Mouse (Mus musculus): ENCODE measurements around the gene 1700049E17Rik2.
"Not testable (repeated sequence)": the region's sequence is repeated elsewhere in the genome, so short reads cannot be mapped to it uniquely, and the experiment has no call there.

Gene 1700049E17Rik2

GRCm38 (mm10) chr14:41572911-41573310 is at the start of gene 1700049E17Rik2:
1700049E17Rik2 (plus strand) TSS chr14:41573211.
- DNase-seq: not testable (repeated sequence)

GRCm38 (mm10) chr14:41524695-41525094 is 48.3 kb upstream of the 1700049E17Rik2 start:
- DNase-seq: not testable (repeated sequence)

DNA sequence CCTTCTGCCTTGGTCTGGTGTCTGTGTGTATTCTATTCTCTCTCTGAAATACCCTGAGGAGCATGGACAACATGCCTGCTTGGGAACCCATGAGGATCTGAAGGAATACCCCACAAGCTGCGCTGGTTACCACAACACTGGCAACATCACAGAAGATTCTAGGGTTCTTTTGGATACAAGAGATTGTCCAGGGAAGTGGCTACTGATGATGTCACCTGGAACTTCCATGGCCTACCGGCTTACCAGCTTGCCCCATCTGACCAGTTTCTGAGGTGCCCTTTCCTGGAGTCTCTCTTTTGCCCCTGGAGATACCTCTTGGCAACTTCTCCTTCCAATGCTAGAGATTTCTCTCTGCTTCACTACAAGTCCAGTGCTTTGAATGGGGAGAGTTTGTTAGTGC is 17.5 kb upstream of the 1700049E17Rik2 start, which contains the start of gene Gm7970:
Gm7970 (minus strand) TSS at position 101 of the 400 bp plus-strand sequence.
- not testable (repeated sequence) for DNase-seq

DNA sequence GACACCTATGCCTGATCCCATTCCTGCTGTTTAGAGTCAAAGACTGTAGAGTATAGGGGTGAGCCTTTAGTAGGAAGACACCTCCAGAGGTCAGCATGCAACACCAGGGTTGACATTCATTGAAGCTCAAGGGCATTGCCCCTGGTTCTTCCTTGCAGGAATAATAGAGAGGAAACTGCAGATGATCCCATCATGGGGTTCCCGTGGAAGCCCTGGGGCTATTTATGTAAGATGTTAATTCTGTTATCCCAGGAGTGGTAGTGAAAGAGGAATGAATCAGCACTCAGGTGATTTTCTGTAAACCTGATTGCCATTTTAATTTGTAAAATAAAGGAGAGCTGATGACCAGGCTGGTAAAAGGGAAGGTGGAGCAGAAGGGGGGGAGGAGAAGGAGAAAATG is 13.3 kb downstream of the 1700049E17Rik2 start:
- not testable (repeated sequence) for DNase-seq

DNA sequence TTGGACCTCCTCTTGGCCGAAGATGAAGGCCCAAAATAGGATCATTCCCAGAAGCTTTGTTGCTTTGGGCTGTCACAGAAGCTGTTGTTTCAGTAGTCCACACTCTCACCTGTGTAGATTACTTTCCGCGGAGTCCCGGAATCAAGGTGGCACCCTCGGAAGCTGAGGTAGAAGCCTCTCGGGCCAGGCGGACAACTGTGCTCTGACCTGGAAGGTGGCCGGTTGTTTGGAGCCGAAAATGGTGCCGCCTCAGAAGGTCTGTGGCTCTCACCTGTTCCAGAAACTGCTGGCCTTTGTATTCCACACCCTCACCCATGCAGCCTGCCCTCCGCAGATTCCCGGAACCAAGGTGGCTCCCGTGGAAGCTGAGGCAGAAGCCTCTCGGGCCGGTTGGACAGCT is 27.9 kb downstream of the 1700049E17Rik2 start:
- not testable (repeated sequence) for DNase-seq

DNA sequence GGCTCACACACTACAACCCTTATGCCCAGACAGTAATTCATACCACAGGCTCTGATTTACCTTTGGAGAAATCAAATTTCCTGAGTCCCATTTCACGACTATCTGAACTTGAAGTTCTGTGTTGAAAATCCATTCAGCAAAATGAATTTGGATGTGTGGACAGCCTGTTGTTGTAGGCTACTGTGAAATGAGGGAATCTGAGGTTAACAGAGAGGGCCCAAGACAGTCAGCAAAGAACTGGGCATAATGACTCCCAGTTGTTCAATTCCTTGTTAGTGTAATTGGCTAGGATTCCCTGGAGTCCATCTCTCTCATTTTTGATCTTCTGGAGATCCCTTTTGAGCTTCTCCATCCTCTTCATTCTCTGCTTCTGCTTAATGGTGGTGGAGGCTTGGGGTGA is 37.7 kb downstream of the 1700049E17Rik2 start:
- DNase-seq: not testable (repeated sequence)

- DNase-seq: not testable (repeated sequence)
These were observed 49.5 kb downstream of the 1700049E17Rik2 start for GRCm38 (mm10) chr14:41622535-41622934.

GRCm38 (mm10) chr14:41624512-41624911 is 51.5 kb downstream of the 1700049E17Rik2 start, which contains the start of gene Gm3072:
Gm3072 (minus strand) TSS chr14:41624612.
- DNase-seq: not testable (repeated sequence)

GRCm38 (mm10) chr14:41630144-41630543 is 57.1 kb downstream of the 1700049E17Rik2 start:
- DNase-seq: not testable (repeated sequence)
